Mouse (Mus musculus) C3H10T1/2 (cell line): ENCODE measurements around the gene Rbm26. TPM values are rescaled to one million over a fixed set of nuclear protein-coding genes. Genes with fewer than 3 reads are reported as not detected.

Source experiments
- polyA plus RNA-seq, 2 experiments: library from polyadenylated mRNA; unstranded; fragments of >200 nt; fragmentation: generic; extraction: Trizol; gene quantifications; one replicate each; pipeline ENCODE4 v1.2.1; 2012; ENCODE audit warnings: missing spikeins in 2 of 2

Rbm26 gene
- polyA plus RNA-seq: 1 to 10 TPM in 1 of 2 experiments, under 1 TPM in 1; 0.54 to 4.4 TPM

DNA sequence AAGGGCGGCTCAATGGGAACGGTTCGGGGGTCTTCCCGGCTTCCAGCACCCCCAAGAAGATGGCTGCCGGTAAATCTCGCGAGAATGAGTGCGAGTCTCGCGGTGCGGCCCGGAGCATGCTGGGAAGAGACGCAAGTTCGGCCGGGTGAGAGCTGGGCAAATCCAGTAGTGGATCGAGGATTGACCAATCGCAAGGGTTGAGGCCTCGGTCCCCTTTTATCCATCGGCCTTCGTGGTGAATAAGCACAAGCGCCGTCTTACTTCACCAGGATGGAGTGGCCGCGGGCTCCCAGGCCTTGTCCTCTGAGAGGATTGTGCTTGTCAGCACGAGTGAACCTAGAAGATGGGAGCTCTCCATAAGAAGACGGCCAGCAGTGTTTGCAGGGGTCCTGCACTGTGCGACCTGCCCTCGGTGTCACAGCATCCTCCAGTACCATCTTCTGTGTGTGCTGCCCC lies at the start of gene Rbm26:
Rbm26 (minus strand) TSS at position 90 of the 456 bp plus-strand sequence.

Other genes starting within 250 kb of the Rbm26 start
- 10 to 100 TPM in 1 of 2 experiments, 1 to 10 TPM in 1; 1.8 to 11.3 TPM for gene Ndfip2, start 81.2 kb upstream of the Rbm26 start, polyA plus RNA-seq